Mouse (Mus musculus) layer of hippocampus, adult 9-10 months (tissue): ENCODE data around the gene 9530003J23Rik.
"Not testable (repeated sequence)": the region's sequence is repeated elsewhere in the genome, so short reads cannot be mapped to it uniquely, and the experiment has no call there.

Experiments
- DNase-seq: peaks from one replicate; pipeline ENCODE4 v3.0.0; 2022; ENCODE audit warnings: low spot score

Gene 9530003J23Rik

DNA sequence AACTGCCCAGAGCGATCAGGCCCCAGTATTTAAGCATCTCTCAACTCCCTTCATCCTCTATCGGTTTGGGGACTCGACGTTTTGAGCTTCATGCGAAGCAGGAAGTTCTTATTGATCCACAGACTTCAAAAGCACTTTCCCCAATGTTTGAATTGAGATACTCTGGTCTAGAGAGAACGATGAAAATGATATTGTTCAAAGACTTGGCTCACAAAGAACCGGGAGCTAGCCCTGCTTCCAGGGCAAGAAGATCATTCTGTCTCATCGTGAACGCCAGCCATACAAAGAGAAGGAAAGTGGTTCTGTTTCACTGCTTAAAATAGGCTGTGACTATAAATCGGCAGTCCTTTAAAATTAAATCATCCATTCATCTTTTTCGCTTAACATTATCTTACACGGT, at the start of gene 9530003J23Rik:
TSS of gene 9530003J23Rik (minus strand) at position 101 of the 400 bp plus-strand sequence.
- DNase-seq, result no peak

DNA sequence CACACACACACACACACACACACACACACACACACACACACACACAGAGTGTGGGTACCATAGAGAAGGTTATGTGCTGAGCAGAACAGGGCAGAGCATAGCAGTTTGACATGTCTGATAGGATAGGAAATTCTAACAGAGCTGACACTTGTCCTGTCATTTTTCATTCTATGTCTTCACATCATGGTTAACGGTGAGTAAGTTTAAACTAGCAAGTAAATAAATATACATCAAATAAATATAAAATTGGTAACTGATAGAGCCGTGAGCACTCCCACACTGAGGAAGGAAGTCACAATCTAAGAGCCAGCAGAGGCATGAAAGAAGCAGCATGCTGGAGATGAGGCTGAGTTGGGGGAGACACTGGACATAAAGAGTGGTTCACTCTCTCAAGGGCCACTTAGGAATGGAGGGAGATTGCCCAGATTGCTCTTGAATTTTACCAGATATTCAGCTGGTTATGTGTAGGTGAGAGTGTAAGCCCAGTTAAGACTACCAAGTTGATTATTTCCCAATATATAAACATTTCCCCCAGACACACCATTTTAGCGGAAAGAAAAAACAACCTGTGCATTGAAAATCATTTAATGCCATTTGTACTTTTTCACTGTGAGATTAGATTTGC, 48.8 kb upstream of the 9530003J23Rik start:
- DNase-seq, result no peak

DNA sequence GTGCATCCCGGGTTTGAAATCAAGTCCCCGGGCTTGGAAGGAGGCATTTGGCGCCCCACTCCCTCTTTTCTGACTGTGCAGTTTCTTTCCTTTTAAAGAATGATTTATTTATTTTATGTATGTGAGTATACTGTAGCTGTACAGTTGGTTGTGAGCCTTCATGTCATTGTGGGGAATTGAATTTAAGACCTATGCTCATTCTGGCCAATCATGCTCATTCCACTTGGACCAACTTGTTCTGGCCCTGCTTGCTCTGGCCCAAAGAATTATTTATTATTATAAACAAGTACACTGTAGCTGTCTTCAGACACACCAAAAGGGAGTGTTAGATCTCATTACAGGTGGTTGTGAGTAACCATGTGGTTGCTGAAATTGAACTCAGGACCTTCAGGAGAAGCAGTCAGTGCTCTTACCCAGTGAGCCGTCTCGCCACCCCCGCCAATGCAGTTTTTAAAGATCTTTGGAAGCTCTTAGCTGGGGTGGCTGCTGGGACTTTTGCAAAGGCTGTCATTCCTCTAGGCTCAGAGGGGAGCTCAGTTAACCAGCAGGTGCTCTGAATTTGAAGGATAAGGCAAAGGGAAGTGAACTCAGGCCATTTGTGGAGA, 48.0 kb upstream of the 9530003J23Rik start:
- no peak for DNase-seq

DNA sequence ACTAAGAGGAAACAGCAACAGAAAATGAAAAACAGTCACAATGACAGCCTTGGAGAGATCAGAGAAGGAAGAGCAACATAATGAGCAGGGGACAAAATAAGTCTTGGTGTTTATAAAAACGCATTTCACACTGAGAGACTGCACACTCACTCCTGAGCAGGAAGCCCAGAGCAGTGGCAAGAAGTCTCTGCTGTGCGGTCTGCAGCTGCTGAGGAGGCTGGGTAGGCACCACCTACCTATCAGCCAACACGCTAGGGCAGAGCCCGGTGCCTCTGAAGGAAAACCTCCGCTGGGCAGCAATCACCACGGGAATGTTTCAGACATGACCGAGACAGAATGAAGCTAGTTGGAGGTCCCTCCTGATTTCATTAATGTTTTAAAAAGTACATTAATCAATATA, 47.1 kb upstream of the 9530003J23Rik start:
- DNase-seq, result not testable (repeated sequence)

DNA sequence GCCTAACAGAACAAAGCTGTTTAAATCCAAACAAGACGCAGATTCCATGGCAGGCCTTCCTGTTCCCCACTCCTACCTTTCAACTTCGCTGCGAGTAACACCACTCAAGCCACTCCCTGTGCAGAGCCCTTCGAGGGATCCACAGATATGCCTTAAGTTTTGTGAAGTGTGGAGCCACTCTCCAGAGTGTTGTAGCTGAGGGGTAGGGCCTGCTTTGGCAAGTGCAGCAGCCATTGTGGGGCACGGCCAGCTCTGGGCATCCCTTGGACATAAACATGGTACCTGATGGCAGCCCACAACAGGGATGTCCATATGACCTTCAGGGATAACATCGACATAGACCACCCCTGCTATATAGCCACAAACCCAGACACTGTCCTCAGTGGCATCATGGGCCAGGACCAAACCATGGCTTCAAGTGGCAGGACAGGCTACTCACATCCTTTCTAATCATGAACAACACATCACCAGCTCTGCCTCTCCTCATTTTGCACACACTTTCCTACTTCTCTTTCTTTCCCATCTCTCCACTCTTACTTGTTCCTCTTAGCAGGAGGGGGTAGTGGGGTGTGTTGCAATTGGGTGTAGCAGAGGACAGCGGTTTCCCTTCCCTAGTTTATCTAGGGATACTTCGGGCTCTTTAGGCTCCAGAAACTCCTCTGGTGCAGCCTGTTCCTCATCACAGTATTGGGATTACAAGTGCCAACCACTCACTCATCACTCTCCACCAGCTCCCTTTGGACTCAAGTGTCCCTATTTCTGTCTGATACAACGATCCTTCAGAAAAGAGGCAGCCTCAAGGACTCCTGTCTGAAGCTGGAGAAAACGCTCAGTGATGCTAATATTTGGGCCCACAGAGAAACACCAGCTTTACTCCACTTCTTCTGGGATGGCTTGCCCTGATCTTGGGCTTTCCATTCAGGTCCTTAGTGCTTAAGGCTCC, 46.3 kb upstream of the 9530003J23Rik start:
- DNase-seq, result no peak

DNA sequence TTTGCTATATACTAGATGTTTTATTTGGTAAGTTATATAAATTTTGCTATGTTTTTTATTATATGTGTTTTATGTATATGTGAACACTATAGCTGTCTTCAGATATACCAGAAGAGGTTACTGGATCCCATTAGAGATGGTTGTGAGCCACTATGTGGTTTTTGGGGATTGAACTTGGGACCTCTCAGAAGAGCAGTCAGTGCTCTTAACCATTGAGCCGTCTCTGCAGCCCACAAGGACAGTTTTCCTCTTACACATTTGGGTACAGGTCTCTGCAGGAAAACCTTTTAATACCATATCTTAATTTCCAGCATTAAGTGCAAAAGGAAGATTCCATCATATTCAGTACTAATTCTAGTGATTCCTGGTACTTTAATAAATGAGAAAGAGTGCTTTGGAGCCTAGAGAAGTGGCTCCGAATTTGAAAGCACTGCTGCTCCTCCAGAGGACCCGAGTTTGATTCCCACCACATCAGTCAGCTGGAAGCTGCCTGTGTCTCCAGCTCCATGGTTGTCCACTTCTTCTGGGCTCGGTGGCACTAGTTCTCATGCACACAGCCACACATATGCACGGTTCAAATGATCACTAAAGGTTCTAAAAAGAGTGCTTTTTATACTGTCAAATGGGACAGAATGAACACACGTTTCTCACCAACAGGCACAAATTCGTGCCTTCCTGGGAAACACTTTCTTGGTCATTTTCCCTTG, 45.5 kb upstream of the 9530003J23Rik start:
- no peak for DNase-seq

DNA sequence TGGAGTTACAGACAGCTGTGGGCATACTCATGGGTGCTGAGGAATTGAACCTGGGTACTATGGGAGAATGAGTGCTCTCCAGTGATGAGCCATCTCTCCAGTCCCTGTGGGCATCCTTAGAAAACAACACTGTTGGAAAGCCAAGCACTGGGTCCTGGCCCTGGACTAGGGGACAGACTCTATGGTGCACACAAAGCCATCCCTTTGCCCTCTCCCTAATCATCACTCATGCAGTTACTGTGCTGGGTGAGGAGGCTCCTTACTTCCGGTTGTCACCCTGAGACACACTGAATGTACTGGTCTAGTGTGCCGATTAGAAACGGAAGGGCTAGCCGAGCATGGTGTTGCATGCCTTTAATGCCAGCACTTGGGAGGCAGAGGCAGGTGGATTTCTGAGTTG, 44.7 kb upstream of the 9530003J23Rik start:
- DNase-seq, result not testable (repeated sequence)

DNA sequence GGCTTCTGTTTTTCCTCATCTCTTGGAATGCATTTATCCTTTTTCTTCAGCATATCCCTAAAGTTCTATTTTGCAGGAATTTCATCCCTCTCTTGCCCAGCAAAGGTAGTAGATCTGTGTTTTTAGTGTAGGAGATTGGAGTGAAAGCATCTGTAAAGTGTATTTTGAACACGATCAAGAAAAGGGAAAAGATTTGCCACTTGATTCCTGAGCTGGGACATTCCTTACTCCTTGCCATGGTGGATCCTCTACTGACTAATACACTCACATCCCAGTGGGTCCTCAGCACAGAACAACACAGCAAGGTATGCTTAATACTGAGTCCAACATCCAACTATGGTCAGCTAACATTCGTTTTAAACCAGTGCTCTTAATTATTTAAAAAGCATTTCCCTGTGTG, 44.0 kb upstream of the 9530003J23Rik start:
- DNase-seq, result no peak

DNA sequence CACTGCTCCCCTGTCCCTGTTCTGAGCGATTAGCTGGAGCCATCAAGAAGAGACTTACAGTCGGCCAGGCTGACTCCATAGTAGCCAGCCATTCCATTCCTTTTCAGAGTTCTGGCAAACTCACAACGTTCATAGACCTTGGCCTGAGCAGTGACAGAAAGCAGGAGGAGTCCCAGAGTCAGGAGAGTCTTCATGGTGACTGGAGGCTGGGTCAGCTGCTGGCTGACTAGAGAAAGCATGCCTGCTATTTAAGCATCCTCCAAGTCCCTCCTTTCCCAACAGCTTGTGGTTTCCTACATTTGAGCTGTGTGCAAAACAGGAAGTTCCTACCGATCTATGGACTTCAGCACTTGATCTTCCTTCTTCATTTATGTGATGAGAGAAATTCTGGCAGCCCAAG, 43.5 kb upstream of the 9530003J23Rik start, which contains the start of gene Lyz2:
TSS of gene Lyz2 (minus strand) at position 273 of the 400 bp plus-strand sequence.
- no peak for DNase-seq

DNA sequence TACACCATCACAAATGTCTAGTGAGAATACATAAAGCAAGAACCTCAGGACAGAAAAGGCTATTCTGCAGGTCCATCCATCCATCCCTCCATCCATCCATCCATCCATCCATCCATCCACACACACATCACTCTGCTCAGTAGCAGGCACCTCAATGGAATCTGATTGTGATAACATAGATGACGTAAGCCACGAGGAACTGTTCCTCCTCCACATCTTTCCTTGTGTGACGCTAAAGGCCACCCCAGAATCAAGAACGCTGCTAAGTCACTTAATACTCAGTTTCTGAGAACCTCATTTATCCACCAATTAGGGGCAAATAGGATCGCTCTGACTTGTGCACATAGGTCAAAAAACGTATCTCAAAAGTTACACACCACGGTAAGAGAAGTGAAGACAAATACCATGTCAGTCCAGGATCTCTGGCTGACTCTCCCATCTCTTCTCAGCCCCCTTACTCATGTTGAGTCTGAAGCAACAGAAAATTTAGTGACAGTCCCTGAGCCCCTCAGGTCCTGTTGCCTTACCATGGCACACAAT, 42.9 kb upstream of the 9530003J23Rik start:
- no peak for DNase-seq

DNA sequence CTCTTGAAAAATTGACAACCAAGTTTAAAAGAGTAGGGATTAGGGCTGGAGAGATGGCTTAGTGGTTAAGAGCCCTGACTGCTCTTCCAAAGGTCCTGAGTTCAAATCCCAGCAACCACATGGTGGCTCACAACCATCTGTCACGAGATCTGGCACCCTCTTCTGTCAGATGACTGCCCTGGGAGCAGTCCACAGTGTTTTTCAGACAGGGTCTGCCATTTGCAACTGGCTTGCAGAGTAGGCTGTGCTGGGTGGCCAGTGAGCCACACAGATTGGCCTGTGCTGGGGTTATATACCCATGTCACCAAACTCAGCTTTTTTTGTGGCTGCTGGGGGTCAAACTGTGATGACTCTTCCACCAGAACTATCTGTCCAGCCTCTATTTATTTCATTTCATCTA, 41.5 kb upstream of the 9530003J23Rik start:
- DNase-seq, result no peak

DNA sequence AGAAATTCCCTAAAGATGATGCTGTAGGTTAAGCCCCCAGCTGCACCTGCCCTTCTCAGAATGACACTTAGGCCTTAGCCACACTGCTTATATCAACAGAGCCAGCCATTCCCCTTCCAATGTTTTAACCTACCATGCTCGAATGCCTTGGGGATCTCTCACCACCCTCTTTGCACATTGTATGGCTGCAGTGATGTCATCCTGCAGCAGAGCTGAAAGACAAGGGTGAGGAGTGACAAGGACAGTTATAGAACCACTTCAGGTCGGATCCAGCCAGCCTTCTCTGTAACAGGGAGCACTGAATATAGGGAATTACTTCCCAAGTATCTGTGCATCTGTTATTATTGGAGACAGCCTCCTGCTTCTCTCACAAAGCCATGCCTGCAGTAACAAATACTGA, 40.0 kb upstream of the 9530003J23Rik start:
- DNase-seq, result not testable (repeated sequence)

DNA sequence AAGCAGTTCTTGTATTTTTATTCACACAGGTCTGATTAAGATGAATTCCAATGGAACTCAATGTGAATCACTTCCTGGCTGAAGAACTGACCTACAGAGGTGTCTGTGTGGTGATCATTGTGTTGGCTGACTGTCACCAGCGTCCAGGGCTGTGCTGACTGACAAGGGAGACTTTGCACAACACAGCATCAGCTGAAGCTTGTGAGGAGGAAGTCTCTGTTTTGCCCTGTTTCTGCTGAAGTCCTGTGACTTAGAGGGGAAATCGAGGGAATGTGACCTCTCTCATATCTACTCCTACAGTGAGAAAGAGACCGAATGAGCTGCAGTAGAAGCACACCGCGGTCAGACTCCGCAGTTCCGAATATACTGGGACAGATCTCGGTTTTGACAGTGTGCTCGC, 39.3 kb upstream of the 9530003J23Rik start:
- DNase-seq, result not testable (repeated sequence)

DNA sequence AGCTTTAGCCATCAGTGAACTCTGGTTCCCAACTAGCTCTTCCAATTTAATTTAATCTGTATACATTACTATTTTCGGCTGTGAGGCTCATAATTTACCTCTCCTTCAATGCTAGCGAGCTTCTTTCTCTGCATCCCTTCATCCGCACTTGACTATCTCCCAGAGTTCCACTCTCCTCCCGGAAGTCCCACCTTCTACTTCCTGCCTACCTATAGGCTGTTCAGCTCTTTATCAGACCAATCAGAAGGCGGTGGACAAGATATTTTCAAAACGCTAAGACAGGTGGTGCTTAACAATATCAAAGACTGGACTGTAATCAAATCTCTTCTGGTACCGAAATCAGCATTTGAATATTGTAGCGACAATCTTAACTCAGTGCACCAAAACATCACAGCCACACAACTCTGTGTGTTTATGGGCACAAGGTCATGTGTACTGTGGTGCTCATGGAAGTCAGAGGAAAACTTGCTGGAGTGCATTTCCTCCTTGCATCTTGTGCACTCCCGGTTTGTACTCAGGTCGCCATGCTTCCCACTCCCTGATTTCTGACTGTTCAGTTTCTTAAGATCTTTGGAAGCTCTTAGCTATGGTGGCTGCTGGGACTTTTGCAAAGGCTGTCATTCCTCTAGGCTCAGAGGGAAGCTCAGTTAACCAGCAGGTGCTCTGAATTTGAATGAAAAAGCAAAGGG, 37.3 kb upstream of the 9530003J23Rik start:
- DNase-seq, result no peak

DNA sequence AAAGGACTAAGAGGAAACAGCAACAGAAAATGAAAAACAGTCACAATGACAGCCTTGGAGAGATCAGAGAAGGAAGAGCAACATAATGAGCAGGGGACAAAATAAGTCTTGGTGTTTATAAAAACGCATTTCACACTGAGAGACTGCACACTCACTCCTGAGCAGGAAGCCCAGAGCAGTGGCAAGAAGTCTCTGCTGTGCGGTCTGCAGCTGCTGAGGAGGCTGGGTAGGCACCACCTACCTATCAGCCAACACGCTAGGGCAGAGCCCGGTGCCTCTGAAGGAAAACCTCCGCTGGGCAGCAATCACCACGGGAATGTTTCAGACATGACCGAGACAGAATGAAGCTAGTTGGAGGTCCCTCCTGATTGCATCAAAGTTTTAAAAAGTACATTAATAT, 36.1 kb upstream of the 9530003J23Rik start:
- DNase-seq, result not testable (repeated sequence)

DNA sequence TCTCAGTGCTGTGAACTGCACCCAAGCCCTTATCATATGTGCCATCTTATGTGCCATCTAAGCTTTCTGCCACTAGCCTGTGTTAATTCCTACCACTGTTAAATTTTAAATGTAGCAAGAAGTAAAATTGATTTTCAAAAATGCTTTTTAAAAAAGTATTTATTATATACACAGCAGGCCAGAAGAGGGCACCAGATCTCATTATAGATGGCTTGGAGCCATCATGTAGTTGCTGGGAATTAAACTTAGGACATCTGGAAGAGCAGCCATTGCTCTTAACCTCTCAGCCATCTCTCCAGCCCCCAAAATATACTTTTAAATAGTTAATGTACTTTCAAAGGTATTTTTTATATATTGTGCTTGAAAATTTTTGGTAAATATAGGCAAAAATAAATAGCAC, 33.5 kb upstream of the 9530003J23Rik start:
- no peak for DNase-seq

DNA sequence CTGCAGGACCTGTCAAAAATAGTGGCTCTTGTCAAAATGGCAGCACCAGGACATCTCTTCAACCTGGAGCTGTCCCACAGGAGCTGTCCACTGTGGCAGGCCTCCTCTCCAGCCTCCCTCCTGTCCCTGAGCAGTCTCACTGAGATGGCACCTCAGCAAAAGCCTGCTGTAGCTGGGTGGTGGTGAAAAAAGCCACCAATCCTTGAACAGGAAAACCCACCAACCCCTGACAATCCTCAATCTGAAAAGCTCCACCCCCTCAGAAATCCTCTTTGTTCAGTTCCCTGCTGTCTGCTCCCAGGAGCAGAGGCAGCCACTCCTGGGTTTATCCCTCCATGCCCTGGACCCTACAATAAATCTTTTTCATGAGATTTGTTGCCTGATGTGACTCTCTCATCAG, 21.4 kb upstream of the 9530003J23Rik start:
- DNase-seq, result no peak

DNA sequence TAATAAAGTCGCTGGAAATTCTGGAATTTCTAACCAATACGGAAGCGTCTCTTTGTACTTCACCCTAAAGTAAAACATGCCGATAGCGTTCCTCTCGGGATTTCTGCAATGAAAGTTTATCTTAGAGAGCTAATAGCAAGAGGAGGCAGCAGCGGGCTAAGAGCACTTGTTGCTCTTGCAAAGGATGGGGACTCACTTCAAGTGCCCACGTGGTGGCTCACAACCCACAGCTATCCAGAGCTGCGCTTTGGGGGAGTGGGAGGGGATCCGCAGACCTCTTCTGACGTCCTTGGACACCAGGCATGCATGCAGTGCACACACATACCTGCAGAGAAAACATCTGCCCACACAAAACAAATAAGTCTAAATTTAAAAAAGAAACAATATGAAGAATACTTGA, 2.6 kb downstream of the 9530003J23Rik start:
- no peak for DNase-seq

DNA sequence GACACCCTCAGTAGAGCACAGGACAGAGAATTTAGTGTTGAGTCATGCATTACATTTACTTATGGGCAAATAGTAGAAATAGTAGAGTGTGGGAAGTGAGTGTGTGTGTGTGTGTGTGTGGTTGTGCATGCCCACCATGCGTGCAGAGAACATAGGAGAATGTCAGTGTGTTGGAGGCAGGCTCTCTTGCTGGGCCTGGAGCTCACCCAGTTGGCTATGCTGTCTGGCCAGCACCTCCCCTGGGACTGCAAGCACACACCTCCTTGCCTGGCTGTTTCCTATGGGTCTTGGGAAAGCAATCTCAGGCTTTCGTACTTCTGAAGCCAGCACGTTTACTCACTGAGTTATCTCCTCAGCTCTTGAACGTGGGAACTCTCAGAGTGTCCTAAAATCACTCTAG, 3.7 kb downstream of the 9530003J23Rik start:
- DNase-seq, result no peak

DNA sequence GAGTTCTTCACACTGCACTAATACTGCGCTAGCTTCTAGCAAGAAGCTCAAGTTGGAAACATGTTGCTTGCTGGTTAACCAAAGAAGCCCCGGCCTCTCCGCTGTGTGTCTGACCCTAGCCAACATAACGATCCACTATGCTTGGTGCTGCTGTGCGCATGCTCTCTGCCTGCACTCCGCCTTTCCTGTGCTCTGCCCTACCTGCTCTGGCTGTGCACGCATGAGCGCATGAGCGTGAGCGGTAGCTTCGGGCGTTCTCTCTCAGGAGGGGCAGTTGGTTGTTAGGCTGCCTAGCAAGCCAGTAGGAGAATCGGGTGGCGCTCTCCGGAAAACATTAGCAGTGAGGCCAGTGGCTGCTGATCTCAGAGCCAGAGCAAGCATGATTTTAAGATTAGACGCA, 8.7 kb downstream of the 9530003J23Rik start:
- DNase-seq, result no peak

DNA sequence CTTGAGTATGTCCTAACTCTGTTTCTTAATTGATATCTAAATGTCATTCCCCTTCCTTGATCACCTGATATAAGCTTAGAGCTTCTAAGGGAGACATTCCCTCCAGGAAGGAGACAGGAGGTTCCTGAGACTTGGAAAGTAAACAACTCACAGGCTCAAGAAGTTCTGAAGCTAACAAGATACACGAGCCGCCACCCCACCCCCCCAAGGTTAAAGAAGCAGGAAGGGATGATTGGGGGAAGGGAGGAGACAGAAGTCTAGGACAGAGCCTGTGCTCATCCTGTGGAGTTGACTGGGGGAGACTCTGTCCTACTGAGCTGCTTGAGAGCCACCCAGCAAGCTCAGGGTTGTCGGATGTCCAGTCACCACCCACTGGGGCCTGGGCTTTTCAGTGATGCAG, 12.5 kb downstream of the 9530003J23Rik start:
- DNase-seq, result no peak
